Mouse (Mus musculus): ENCODE data around the gene Gpc3. TPM values are rescaled to one million over a fixed set of nuclear protein-coding genes. Genes with fewer than 3 reads are reported as not detected.

Gene Gpc3
- polyA plus RNA-seq, 1 experiment from 2014 or later = 35.8 TPM

DNA sequence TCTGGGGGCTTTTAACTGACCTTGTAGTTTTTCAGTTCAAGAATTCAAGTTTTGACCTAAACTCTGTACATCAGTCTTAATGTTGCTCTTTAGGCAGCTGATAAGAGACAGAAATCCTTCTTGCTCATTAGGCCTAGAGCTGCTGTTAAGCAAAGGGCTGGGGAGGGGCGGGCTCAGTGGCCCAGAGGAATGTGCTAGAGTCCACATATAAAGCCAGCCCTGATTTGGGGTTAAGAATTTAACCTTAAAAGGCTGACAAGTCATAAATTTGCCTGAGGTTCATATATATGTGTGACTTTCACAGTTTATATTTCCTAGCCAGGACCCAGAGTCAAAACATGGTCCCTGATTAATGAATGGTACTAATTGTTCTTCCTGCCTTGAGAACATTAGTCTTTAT is 14.5 kb downstream of the Gpc3 start:
- WGBS = 85% methylated on average over 1 of the region's 1 CpGs
- ATAC-seq = no peak

DNA sequence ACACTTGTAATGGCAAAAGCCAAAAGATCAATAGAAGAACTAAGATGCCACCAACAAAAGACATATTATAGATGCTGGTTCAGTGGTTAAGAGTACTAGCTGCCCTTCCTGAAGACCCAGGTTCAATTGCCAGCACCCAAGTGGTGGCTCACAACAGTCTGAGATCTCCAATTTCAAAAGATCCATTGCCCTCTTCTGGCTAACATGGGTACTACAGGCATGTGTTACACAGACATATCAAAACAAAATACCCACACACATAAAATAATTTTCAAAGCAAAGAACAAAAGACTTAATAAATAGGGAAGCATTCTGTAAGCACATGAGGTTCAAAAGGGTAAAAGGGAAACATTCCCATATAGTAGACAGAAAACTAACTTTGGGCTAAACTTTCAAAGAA is 26.1 kb downstream of the Gpc3 start:
- Histone ChIP-seq H3K27me3 (replicated peaks; ENCODE audit: control insufficient read depth, insufficient read depth, low read length) (no peaks in the 10 kb centered on the region), H3K4me2 (ENCODE audit: low read length) (no peak overlapping the region), H3K4me1 (replicated peaks; ENCODE audit: control insufficient read depth, insufficient read depth, low read length) (no peaks in the 10 kb centered on the region), H3K27ac (ENCODE audit: low read length) (no peak overlapping the region), H3K9ac (replicated peaks; ENCODE audit: low read depth, low read length) (no peak overlapping the region), H3K9me3 (ENCODE audit: control insufficient read depth, low read length) (no peaks in the 10 kb centered on the region), H3K4me3 (replicated peaks; ENCODE audit: low read length) (no peak overlapping the region), H3K36me3 (ENCODE audit: control insufficient read depth, insufficient read depth) (no peaks in the 10 kb centered on the region)
- no peak for ATAC-seq

More for the DNA sequence above, 14.5 kb downstream of the Gpc3 start:
- H3K9ac ChIP-seq (replicated peaks; ENCODE audit: low read depth, low read length) = no peak overlapping the region
- H3K4me1 ChIP-seq (replicated peaks; ENCODE audit: control insufficient read depth, insufficient read depth, low read length) = no peaks in the 10 kb centered on the region
- no peaks in the 10 kb centered on the region for H3K27me3 ChIP-seq (replicated peaks; ENCODE audit: control insufficient read depth, insufficient read depth, low read length)
- H3K27ac ChIP-seq (ENCODE audit: low read length) = no peak overlapping the region
- H3K9me3 ChIP-seq (ENCODE audit: control insufficient read depth, low read length) = no peaks in the 10 kb centered on the region
- no peak overlapping the region for H3K4me2 ChIP-seq (ENCODE audit: low read length)
- H3K36me3 ChIP-seq (ENCODE audit: control insufficient read depth, insufficient read depth) = no peaks in the 10 kb centered on the region
- H3K4me3 ChIP-seq (replicated peaks; ENCODE audit: low read length) = no peak overlapping the region

DNA sequence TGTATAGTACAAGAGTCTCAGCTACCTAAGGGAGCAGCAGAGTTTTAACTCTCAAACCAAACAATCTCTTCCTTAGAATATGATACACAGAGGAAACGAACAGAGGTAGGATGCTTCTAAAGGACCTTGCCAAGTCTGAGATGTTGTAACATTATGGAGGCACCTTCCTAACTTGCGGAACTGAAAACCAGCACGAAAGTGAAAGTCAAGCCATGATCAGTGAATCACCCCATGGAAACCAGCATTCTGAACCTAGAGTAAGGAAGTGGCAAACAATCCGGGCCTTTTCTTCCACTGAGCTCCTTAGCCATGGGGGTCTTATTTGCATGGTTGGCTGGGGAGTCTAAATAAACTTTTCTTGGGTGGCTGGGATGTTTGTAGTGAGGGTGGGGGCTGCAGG is 53.8 kb downstream of the Gpc3 start:
- no peaks in the 10 kb centered on the region for H3K36me3 ChIP-seq (ENCODE audit: control insufficient read depth, insufficient read depth)
- H3K27me3 ChIP-seq (replicated peaks; ENCODE audit: control insufficient read depth, insufficient read depth, low read length) = no peaks in the 10 kb centered on the region
- no peak overlapping the region for H3K4me2 ChIP-seq (ENCODE audit: low read length)
- no peaks in the 10 kb centered on the region for H3K4me1 ChIP-seq (replicated peaks; ENCODE audit: control insufficient read depth, insufficient read depth, low read length)
- 79% methylated on average over 4 of the region's 4 CpGs for WGBS
- no peak overlapping the region for H3K27ac ChIP-seq (ENCODE audit: low read length)
- H3K4me3 ChIP-seq (replicated peaks; ENCODE audit: low read length) = no peak overlapping the region
- no peaks in the 10 kb centered on the region for H3K9me3 ChIP-seq (ENCODE audit: control insufficient read depth, low read length)
- no peak overlapping the region for H3K9ac ChIP-seq (replicated peaks; ENCODE audit: low read depth, low read length)
- ATAC-seq = no peak

DNA sequence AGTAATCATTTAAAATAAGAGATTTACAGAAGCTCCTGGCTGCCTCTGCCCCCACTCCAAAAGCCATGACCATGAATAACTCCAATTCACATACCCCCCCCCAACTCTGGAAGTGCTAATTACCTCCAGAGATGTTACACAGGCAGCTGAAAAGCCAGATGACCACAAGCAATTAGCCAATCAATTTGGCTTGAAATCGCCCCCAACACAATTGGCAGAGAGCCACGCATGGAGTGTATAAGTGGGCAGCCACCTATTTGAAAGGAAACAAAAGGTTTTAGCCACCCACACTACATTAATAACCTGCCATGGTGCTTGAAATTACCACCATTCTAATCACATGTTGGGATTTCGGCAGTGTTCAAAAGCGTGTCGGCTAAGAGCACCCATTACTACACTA is 55.2 kb downstream of the Gpc3 start:
- Histone ChIP-seq H3K9me3 (ENCODE audit: control insufficient read depth, low read length) (no peaks in the 10 kb centered on the region), H3K4me3 (replicated peaks; ENCODE audit: low read length) (no peak overlapping the region), H3K36me3 (ENCODE audit: control insufficient read depth, insufficient read depth) (no peaks in the 10 kb centered on the region), H3K9ac (replicated peaks; ENCODE audit: low read depth, low read length) (no peak overlapping the region), H3K27me3 (replicated peaks; ENCODE audit: control insufficient read depth, insufficient read depth, low read length) (no peaks in the 10 kb centered on the region), H3K4me2 (ENCODE audit: low read length) (no peak overlapping the region), H3K4me1 (replicated peaks; ENCODE audit: control insufficient read depth, insufficient read depth, low read length) (no peaks in the 10 kb centered on the region), H3K27ac (ENCODE audit: low read length) (no peak overlapping the region)
- 26% methylated on average over 5 of the region's 5 CpGs for WGBS
- no peak for ATAC-seq

DNA sequence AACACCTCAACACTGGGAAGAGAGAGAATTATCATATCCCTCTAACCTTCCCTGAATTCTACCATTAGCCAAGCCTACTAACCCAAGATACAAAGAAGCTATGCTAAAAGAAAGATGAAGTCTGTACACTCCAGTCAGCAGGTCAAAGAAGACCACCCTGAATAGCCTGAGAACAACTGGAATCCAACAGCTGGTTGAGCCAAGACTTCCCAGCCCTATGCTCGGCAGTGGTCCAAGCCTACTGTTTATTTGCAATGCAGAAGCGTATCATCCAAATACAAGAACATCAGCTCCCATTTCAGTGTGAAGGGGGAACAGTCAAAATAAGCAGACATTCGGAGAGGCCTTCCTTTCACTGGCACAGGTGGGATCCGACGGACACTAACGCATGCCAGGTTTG is 56.3 kb downstream of the Gpc3 start:
- Histone ChIP-seq H3K9me3 (ENCODE audit: control insufficient read depth, low read length) (no peaks in the 10 kb centered on the region), H3K4me1 (replicated peaks; ENCODE audit: control insufficient read depth, insufficient read depth, low read length) (no peaks in the 10 kb centered on the region), H3K4me3 (replicated peaks; ENCODE audit: low read length) (no peak overlapping the region), H3K9ac (replicated peaks; ENCODE audit: low read depth, low read length) (no peak overlapping the region), H3K27me3 (replicated peaks; ENCODE audit: control insufficient read depth, insufficient read depth, low read length) (no peaks in the 10 kb centered on the region), H3K36me3 (ENCODE audit: control insufficient read depth, insufficient read depth) (no peaks in the 10 kb centered on the region), H3K27ac (ENCODE audit: low read length) (no peak overlapping the region), H3K4me2 (ENCODE audit: low read length) (no peak overlapping the region)
- WGBS = 81% methylated on average over 6 of the region's 6 CpGs
- ATAC-seq = no peak

DNA sequence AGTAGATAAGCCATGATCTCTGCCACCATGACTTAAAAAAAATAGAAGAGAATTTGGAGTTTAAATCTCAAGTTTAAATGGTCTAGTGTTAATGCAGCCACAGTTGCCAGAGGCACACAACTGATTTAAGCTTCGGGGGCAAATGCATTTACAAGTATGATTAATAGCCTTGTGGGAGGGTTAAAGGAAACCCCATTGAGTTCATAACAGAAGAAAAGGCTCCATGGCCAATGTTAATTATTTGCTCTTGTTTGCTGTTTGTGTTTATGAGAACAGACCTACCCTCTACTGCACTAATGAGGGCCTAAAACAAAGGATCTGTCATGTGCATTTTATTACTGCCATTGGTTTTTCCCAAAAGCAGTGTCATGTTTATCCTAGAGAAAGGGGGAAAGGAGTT is 62.5 kb downstream of the Gpc3 start:
- Histone ChIP-seq H3K4me3 (replicated peaks; ENCODE audit: low read length) (no peak overlapping the region), H3K9ac (replicated peaks; ENCODE audit: low read depth, low read length) (no peak overlapping the region), H3K36me3 (ENCODE audit: control insufficient read depth, insufficient read depth) (no peaks in the 10 kb centered on the region), H3K9me3 (ENCODE audit: control insufficient read depth, low read length) (no peaks in the 10 kb centered on the region), H3K4me2 (ENCODE audit: low read length) (no peak overlapping the region), H3K4me1 (replicated peaks; ENCODE audit: control insufficient read depth, insufficient read depth, low read length) (no peaks in the 10 kb centered on the region), H3K27ac (ENCODE audit: low read length) (no peak overlapping the region), H3K27me3 (replicated peaks; ENCODE audit: control insufficient read depth, insufficient read depth, low read length) (0 out of 2 replicates have a peak, but pooled peaks cover 3% of the 10 kb centered on the region)
- no peak for ATAC-seq
- 30% methylated on average over 1 of the region's 1 CpGs for WGBS

DNA sequence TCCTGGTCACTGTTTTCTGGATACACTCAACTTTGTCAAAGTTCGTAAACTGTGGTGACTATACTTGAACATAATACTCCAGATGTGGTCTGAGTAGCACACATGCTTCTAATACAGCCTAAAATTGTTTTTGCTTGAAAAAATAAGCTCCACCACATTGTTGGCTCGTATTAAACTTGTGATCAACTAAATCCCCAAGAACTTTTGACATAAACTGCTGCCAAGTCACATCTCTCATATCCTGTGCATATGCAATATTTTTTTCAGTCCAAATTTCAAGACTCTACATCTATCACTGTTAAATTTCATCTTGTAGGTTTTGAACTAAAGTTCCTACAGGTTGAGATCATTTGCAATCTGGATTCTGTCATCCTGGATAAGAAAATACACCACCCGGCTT is 69.1 kb downstream of the Gpc3 start:
- H3K4me2 ChIP-seq (ENCODE audit: low read length) = no peak overlapping the region
- H3K4me3 ChIP-seq (replicated peaks; ENCODE audit: low read length) = no peak overlapping the region
- ATAC-seq = no peak
- no peaks in the 10 kb centered on the region for H3K9me3 ChIP-seq (ENCODE audit: control insufficient read depth, low read length)
- H3K36me3 ChIP-seq (ENCODE audit: control insufficient read depth, insufficient read depth) = no peaks in the 10 kb centered on the region
- H3K27ac ChIP-seq (ENCODE audit: low read length) = no peak overlapping the region
- no peaks in the 10 kb centered on the region for H3K4me1 ChIP-seq (replicated peaks; ENCODE audit: control insufficient read depth, insufficient read depth, low read length)
- H3K27me3 ChIP-seq (replicated peaks; ENCODE audit: control insufficient read depth, insufficient read depth, low read length) = no peaks in the 10 kb centered on the region
- no peak overlapping the region for H3K9ac ChIP-seq (replicated peaks; ENCODE audit: low read depth, low read length)
- 71% methylated on average over 3 of the region's 3 CpGs for WGBS

DNA sequence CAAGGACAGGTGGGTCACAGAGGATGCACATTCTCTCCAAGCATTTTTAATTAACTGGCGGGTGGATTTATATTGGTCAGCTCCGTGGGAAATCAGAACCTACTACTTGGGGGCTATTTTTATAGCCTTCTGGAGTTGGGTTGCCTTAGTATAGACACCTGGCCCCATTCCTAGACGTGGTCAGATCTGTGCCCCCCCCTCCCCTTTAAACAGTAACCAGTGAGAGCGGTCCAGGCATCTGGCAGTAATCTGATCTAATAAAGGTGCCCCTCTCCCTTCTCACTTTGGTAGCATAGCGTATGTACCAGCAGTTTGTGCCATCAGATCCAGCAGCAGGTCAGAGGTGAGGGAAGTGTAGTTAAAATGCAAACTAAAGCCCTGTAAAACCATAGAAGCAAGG is 76.5 kb downstream of the Gpc3 start:
- Histone ChIP-seq H3K4me1 (replicated peaks; ENCODE audit: control insufficient read depth, insufficient read depth, low read length) (no peaks in the 10 kb centered on the region), H3K36me3 (ENCODE audit: control insufficient read depth, insufficient read depth) (no peaks in the 10 kb centered on the region), H3K4me3 (replicated peaks; ENCODE audit: low read length) (no peak overlapping the region), H3K9ac (replicated peaks; ENCODE audit: low read depth, low read length) (no peak overlapping the region), H3K4me2 (ENCODE audit: low read length) (no peak overlapping the region), H3K27me3 (replicated peaks; ENCODE audit: control insufficient read depth, insufficient read depth, low read length) (no peaks in the 10 kb centered on the region), H3K27ac (ENCODE audit: low read length) (no peak overlapping the region), H3K9me3 (ENCODE audit: control insufficient read depth, low read length) (no peaks in the 10 kb centered on the region)
- 78% methylated on average over 5 of the region's 5 CpGs for WGBS
- ATAC-seq = no peak

DNA sequence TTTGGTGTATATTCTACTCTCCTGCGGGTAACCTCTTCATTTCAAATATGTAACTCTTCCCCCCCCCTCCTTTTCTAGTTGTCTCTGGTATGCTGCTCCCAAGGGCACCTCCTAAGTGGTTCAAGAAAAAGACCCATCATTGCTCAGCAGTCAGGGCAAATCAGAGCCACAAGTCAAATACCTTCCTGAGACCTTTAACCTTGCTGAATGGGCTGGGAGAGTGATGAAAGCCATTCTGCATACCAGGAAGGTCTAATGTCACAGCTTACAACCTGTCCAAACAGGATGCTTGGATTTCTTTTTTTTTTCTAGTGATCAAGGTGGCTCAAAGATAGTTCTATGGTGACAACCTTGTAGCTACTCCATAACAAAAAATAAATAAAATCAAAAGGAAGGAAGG is 80.0 kb downstream of the Gpc3 start:
- WGBS = 82% methylated on average over 1 of the region's 1 CpGs
- no peak overlapping the region for H3K9ac ChIP-seq (replicated peaks; ENCODE audit: low read depth, low read length)
- no peaks in the 10 kb centered on the region for H3K4me1 ChIP-seq (replicated peaks; ENCODE audit: control insufficient read depth, insufficient read depth, low read length)
- no peak for ATAC-seq
- no peak overlapping the region for H3K27ac ChIP-seq (ENCODE audit: low read length)
- no peaks in the 10 kb centered on the region for H3K9me3 ChIP-seq (ENCODE audit: control insufficient read depth, low read length)
- H3K4me3 ChIP-seq (replicated peaks; ENCODE audit: low read length) = no peak overlapping the region
- no peaks in the 10 kb centered on the region for H3K27me3 ChIP-seq (replicated peaks; ENCODE audit: control insufficient read depth, insufficient read depth, low read length)
- H3K36me3 ChIP-seq (ENCODE audit: control insufficient read depth, insufficient read depth) = no peaks in the 10 kb centered on the region
- H3K4me2 ChIP-seq (ENCODE audit: low read length) = no peak overlapping the region

DNA sequence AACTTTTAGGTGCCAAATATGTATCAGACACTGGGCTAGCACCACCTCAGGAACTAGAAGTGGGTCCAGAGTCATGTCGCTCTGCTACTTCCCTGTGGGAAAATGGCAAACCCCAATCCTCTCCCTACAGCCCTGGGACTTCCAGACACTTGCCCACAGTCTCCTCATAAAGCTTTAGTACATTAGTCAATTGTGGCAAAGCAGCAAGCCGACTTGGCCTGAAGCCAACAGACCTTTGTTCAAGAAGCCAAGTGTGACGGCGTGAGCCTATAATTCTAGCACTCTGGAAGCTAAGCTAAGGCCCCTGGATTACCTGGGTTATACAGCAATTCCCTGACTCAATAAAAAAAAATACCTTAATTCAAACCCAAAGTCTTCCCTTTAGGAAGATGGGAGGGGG is 80.7 kb downstream of the Gpc3 start:
- no peaks in the 10 kb centered on the region for H3K36me3 ChIP-seq (ENCODE audit: control insufficient read depth, insufficient read depth)
- no peaks in the 10 kb centered on the region for H3K4me1 ChIP-seq (replicated peaks; ENCODE audit: control insufficient read depth, insufficient read depth, low read length)
- H3K9me3 ChIP-seq (ENCODE audit: control insufficient read depth, low read length) = no peaks in the 10 kb centered on the region
- H3K27ac ChIP-seq (ENCODE audit: low read length) = no peak overlapping the region
- no peak overlapping the region for H3K9ac ChIP-seq (replicated peaks; ENCODE audit: low read depth, low read length)
- no peak overlapping the region for H3K4me3 ChIP-seq (replicated peaks; ENCODE audit: low read length)
- WGBS = 42% methylated on average over 4 of the region's 4 CpGs
- H3K27me3 ChIP-seq (replicated peaks; ENCODE audit: control insufficient read depth, insufficient read depth, low read length) = no peaks in the 10 kb centered on the region
- ATAC-seq = no peak
- H3K4me2 ChIP-seq (ENCODE audit: low read length) = no peak overlapping the region
